Mouse (Mus musculus) hindbrain, embryonic 16.5 days (tissue): ENCODE data around the gene Cebpzos. TPM values are rescaled to one million over a fixed set of nuclear protein-coding genes. Genes with fewer than 3 reads are reported as not detected.
A peak's percentile ranks its signal among the peaks of the same experiment; 100 is the strongest.

ENCODE experiments used
- ATAC-seq: fragments of 200-750 bp; cut with Nextera tagmentation; 2 replicates; pipeline ENCODE4 v1.8.0; 2017; ENCODE audit warnings: moderate TSS enrichment, moderate library complexity
- H3K27ac ChIP-seq: fragments of 300-500 bp; sonication (generic); 2 replicates; pipeline ENCODE4 v1.5.1; 2014; ENCODE audit warnings: low read depth, mild to moderate bottlenecking, control low read depth, low read length, moderate library complexity
- H3K27me3 ChIP-seq: fragments of 300-500 bp; sonication (generic); replicated peaks from 2 replicates; pipeline ENCODE4 v1.6.1; 2014; ENCODE audit warnings: low read length; ENCODE audit not compliant: control insufficient read depth, insufficient read depth
- H3K36me3 ChIP-seq: fragments of 300-500 bp; sonication (generic); 2 replicates; pipeline ENCODE4 v1.6.1; 2014; ENCODE audit warnings: mild to moderate bottlenecking, low read length, moderate library complexity, mixed read lengths; ENCODE audit not compliant: control insufficient read depth, insufficient read depth
- H3K4me1 ChIP-seq: fragments of 300-500 bp; sonication (generic); 2 replicates; pipeline ENCODE4 v1.6.1; 2014; ENCODE audit warnings: low read depth, low read length; ENCODE audit not compliant: control insufficient read depth, insufficient read depth
- H3K4me2 ChIP-seq: fragments of 300-500 bp; sonication (generic); 2 replicates; pipeline ENCODE4 v1.6.1; 2014; ENCODE audit warnings: mild to moderate bottlenecking, low read length, control low read depth, moderate library complexity
- H3K4me3 ChIP-seq: fragments of 300-500 bp; sonication (generic); 2 replicates; pipeline ENCODE4 v1.5.1; 2014; ENCODE audit warnings: mild to moderate bottlenecking, low read length, control low read depth, moderate library complexity
- H3K9ac ChIP-seq: fragments of 300-500 bp; sonication (generic); 2 replicates; pipeline ENCODE4 v1.6.1; 2014; ENCODE audit warnings: low read depth, mild to moderate bottlenecking, control low read depth, low read length, moderate library complexity
- H3K9me3 ChIP-seq: fragments of 300-500 bp; sonication (generic); 2 replicates; pipeline ENCODE4 v1.6.1; 2014; ENCODE audit warnings: mild to moderate bottlenecking, low read length, moderate library complexity; ENCODE audit not compliant: control insufficient read depth
- WGBS: fragments of 180-500 bp; shearing (Covaris S2); extraction: QIAGEN DNeasy Blood & Tissue Kit; methylation state at CpG from one replicate; pipeline ENCODE4 v1.1.7; 2014; 5-methylcytosine and 5-hydroxymethylcytosine counted together
- polyA plus RNA-seq: library from polyadenylated mRNA; unstranded; fragments of >200 nt; fragmentation: Nextera tagmentation; extraction: Ambion mirVana; gene quantifications from 2 replicates; pipeline ENCODE4 v1.2.1, GENCODE M21; 2015

Cebpzos gene
- polyA plus RNA-seq, 1 experiment from 2014 or later, result 127 TPM

GRCm38 (mm10) chr17:78964387-78964786 is 48.1 kb downstream of the Cebpzos start:
- H3K36me3 ChIP-seq, result peaks cover 5% of the 10 kb centered on the region; the same call in 1 of the 2 replicates
- no peak overlapping the region for H3K4me3 ChIP-seq
- H3K9ac ChIP-seq, result no peak overlapping the region
- no peaks in the 10 kb centered on the region for H3K27me3 ChIP-seq
- no peaks in the 10 kb centered on the region for H3K9me3 ChIP-seq
- no peak overlapping the region for H3K27ac ChIP-seq
- 72% methylated on average over 1 of the region's 1 CpGs for WGBS
- no peaks in the 10 kb centered on the region for H3K4me1 ChIP-seq
- no peak overlapping the region for H3K4me2 ChIP-seq
- peak; percentile 60; the same call in 1 of the 2 replicates for ATAC-seq

GRCm38 (mm10) chr17:78966092-78966883 is 50.0 kb downstream of the Cebpzos start:
- Histone ChIP-seq H3K27ac (no peak overlapping the region), H3K9ac (no peak overlapping the region), H3K4me2 (no peak overlapping the region), H3K36me3 (0 out of 2 replicates have a peak, but pooled peaks cover 3% of the 10 kb centered on the region), H3K4me1 (no peaks in the 10 kb centered on the region), H3K4me3 (no peak overlapping the region), H3K27me3 (no peaks in the 10 kb centered on the region), H3K9me3 (no peaks in the 10 kb centered on the region)
- ATAC-seq, result no peak
- WGBS, result 95% methylated on average over 11 of the region's 11 CpGs

GRCm38 (mm10) chr17:78968500-78968899 is 52.2 kb downstream of the Cebpzos start:
- Histone ChIP-seq H3K4me2 (no peak overlapping the region), H3K9me3 (no peaks in the 10 kb centered on the region), H3K9ac (no peak overlapping the region), H3K27ac (no peak overlapping the region), H3K4me1 (no peaks in the 10 kb centered on the region), H3K36me3 (0 out of 2 replicates have a peak, but pooled peaks cover 3% of the 10 kb centered on the region), H3K4me3 (no peak overlapping the region), H3K27me3 (no peaks in the 10 kb centered on the region)
- WGBS, result 83% methylated on average over 3 of the region's 3 CpGs
- ATAC-seq, result no peak

Other genes with a start within 250 kb of the Cebpzos start
- 4.3 and 5.8 TPM in 2 replicates for gene Strn, start 179.3 kb upstream of the Cebpzos start, polyA plus RNA-seq
- 16.9 and 21.8 TPM in 2 replicates for gene Heatr5b, start 81.1 kb upstream of the Cebpzos start, polyA plus RNA-seq
- 54.4 and 56.9 TPM in 2 replicates for gene Gpatch11, start 80.9 kb upstream of the Cebpzos start, polyA plus RNA-seq
- 3.0 and 3.3 TPM in 2 replicates for gene Eif2ak2, start 33.9 kb upstream of the Cebpzos start, polyA plus RNA-seq
- gene Sult6b1, start 9.5 kb upstream of the Cebpzos start, polyA plus RNA-seq, result 0.36 TPM in 1 of 2 replicates, not detected in the other
- gene Cebpz, start 20.6 kb downstream of the Cebpzos start, polyA plus RNA-seq, result 29.7 and 32.0 TPM in 2 replicates
- 63.9 and 65.9 TPM in 2 replicates for gene Ndufaf7, start 20.6 kb downstream of the Cebpzos start, polyA plus RNA-seq
- gene Prkd3, start 104.3 kb downstream of the Cebpzos start, polyA plus RNA-seq, result 11.0 and 15.0 TPM in 2 replicates
- 25.9 and 32.9 TPM in 2 replicates for gene Qpct, start 135.4 kb downstream of the Cebpzos start, polyA plus RNA-seq